In the genomic region with DNA sequence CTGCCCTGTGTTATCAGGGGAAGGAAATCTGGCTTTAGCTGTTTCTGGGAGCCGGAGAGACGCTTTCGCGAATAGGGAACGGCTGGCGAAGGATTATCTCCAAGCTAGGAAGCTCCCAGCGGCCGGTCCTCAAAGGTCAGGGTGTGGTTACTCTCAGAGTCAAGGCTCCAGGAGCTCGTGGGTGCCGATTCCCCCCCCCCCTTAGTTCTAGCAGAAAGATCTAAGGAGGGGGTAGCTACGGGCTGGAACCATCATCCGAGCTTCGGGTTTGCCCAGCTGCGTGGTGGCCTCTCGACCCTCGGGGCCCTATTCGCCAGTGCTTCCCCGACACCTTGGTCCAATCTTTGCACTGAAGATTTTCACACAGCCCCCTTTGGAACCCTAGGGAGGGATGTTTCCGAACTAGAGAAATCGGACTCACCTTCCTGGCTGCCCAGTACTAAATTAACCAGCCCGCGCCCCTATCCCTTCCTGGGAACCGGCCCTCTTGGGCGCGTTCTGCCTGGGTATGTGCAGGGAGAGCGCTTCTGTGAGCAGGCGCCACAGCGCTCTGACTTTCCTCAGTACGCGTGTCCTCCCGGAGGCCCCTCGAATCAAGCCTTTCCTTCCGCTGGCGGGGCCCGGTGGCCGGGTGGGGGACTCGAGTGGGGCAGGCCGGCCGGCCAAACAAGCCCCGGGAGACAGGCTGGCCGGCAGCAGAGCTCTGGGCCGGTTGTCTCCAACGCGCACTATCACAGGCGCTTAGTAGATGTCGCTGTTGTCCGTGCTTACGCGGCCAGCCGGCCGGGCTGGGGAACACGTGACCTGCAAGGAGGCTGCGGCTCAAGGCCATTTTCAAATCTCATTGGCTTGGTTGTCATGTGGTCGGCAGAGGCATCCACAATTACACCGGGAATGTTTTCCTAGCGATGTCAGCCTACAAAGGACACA, we compare ENCODE assay signal across 9 mouse cellular contexts. TPM values are rescaled to one million over a fixed set of nuclear protein-coding genes. Genes with fewer than 3 reads are reported as not detected.
DNase-seq lines count a peak whose midpoint lies in the region; ATAC-seq and TF ChIP-seq lines count a peak whose summit lies in the region.
"Had no signal": no experiment of that assay in that cellular context is flagged by ENCODE, and none has a peak within 500 bp of the region (broad histone marks: within the 10 kb centered on the region; RNA-seq: fewer than 3 reads in every experiment).

Gene Hoxd10 (plus strand): TSS at position 903 of the 930 bp plus-strand sequence.

- peaks cover 94% of the 10 kb centered on the region for H3K27me3 ChIP-seq in embryonic facial prominence, embryonic 15.5 days
- peaks cover 90% of the 10 kb centered on the region for H3K27me3 ChIP-seq in hindbrain, postnatal 0 days (ENCODE audit: insufficient read depth, low read length)

- DNase-seq in left cerebral cortex, postnatal 4 days, result peak; percentile 52
- DNase-seq in left cerebral cortex, adult 18-20 months (ENCODE audit: low spot score in 2 of 2), result no peak
- DNase-seq in hindbrain, postnatal 0 days (ENCODE audit: low spot score), result peak; percentile 68
- peak; percentile 56 to 74 for DNase-seq in lung, postnatal 4 days
- DNase-seq in urinary bladder, adult 2 months (ENCODE audit: low spot score), result peak; percentile 75
- DNase-seq in cerebellum, adult 11-12 months, result no peak
- DNase-seq in right cerebral cortex, postnatal 4 days, result no peak

- intact Hi-C loops in left cerebral cortex, postnatal 4 days (cut with DNase I), result loop anchor here (10.0 kb wide), 1 partner anchor 1414 kb away; no protein-coding TSS in a partner anchor

- no peaks in the 10 kb centered on the region for H3K4me1 ChIP-seq in embryonic facial prominence, embryonic 15.5 days
- no peaks in the 10 kb centered on the region for H3K4me1 ChIP-seq in hindbrain, postnatal 0 days (ENCODE audit: insufficient read depth, low read length)

- H3K4me2 ChIP-seq in embryonic facial prominence, embryonic 15.5 days (replicated peaks), result no peak within 1 kb of the TSS; the same call in 1 of the 2 replicates
- H3K4me2 ChIP-seq in hindbrain, postnatal 0 days (ENCODE audit: low read depth, low read length), result no peak within 1 kb of the TSS

- no peaks in the 10 kb centered on the region for H3K9me3 ChIP-seq in embryonic facial prominence, embryonic 15.5 days (replicated peaks)
- peaks cover 3% of the 10 kb centered on the region; the same call in 1 of the 2 replicates for H3K9me3 ChIP-seq in hindbrain, postnatal 0 days (ENCODE audit: low read length)

- whole genome bisulfite sequencing in embryonic facial prominence, embryonic 15.5 days, result under 1% methylated on average over 56 of the region's 56 CpGs
- WGBS in hindbrain, postnatal 0 days, result under 1% methylated on average over 56 of the region's 56 CpGs

- H3K9ac ChIP-seq in embryonic facial prominence, embryonic 15.5 days, result no peak within 1 kb of the TSS
- no peak within 1 kb of the TSS for H3K9ac ChIP-seq in hindbrain, postnatal 0 days (replicated peaks; ENCODE audit: low read length)

- peak; percentile 35; the same call in 1 of the 2 replicates for TF ChIP-seq CTCF in hindbrain, postnatal 0 days (IDR thresholded peaks at IDR 0.05; ENCODE audit: low read depth)

- H3K27ac ChIP-seq in embryonic facial prominence, embryonic 15.5 days (replicated peaks), result no peak within 1 kb of the TSS
- H3K27ac ChIP-seq in hindbrain, postnatal 0 days, result no peak within 1 kb of the TSS

- no peaks in the 10 kb centered on the region for H3K36me3 ChIP-seq in embryonic facial prominence, embryonic 15.5 days
- H3K36me3 ChIP-seq in hindbrain, postnatal 0 days (ENCODE audit: insufficient read depth, low read length), result no peaks in the 10 kb centered on the region

- H3K4me3 ChIP-seq in embryonic facial prominence, embryonic 15.5 days (replicated peaks), result peak within 1 kb of the TSS; percentile 16; the same call in 1 of the 2 replicates
- no peak within 1 kb of the TSS for H3K4me3 ChIP-seq in hindbrain, postnatal 0 days (ENCODE audit: low read length)

- no peak for ATAC-seq in embryonic facial prominence, embryonic 15.5 days (ENCODE audit: insufficient number of reproducible peaks, low FRiP score, low TSS enrichment, low read depth)
- peak; percentile 61; the same call in 1 of the 2 replicates for ATAC-seq in hindbrain, postnatal 0 days

RNA-seq across cellular contexts. Expression of gene Hoxd10, which starts in this region (rescaled TPM):
- not detected for total RNA-seq in left cerebral cortex, postnatal 4 days (2021)
- total RNA-seq in left cerebral cortex, adult 18-20 months (2021), result not detected
- 0.57 and 0.76 TPM in 2 replicates for polyA plus RNA-seq in embryonic facial prominence, embryonic 15.5 days (2015; fragmentation: Nextera tagmentation; extraction: Ambion mirVana)
- not detected in 2 replicates for total RNA-seq in hindbrain, postnatal 0 days (2014; rRNA removed)
- not detected in 2 replicates for polyA plus RNA-seq in hindbrain, postnatal 0 days (2015; fragmentation: Nextera tagmentation; extraction: Ambion mirVana)
- polyA plus RNA-seq in urinary bladder, adult 2 months (2012; rRNA removed), result 13.5 and 14.9 TPM in 2 replicates
- total RNA-seq: MEL had no signal

Comparison
In these comparisons a context has a peak if more than half of its experiments do, and no peak if none do; other contexts are left out.
1. Peak in DNase-seq in left cerebral cortex, postnatal 4 days; RNA of the gene not detected or under 1 TPM.
2. Peak in DNase-seq and ATAC-seq in hindbrain, postnatal 0 days; RNA of the gene not detected or under 1 TPM.
3. DNase-seq: peak in lung, postnatal 4 days (2 of 2) and urinary bladder, adult 2 months (single experiment); none in left cerebral cortex, adult 18-20 months (0 of 2), cerebellum, adult 11-12 months (single experiment) and right cerebral cortex, postnatal 4 days (single experiment).